Mouse (Mus musculus): Measurements from ENCODE around the gene Aqp5.

Gene Aqp5

GRCm38 (mm10) chr15:99590429-99591084 lies at the start of gene Aqp5:
Gene Aqp5, plus strand, starts transcription at chr15:99590782.
- DNase-seq, result no peak

GRCm38 (mm10) chr15:99544047-99544446 lies 46.5 kb upstream of the Aqp5 start:
- DNase-seq, result no peak

- no peak for DNase-seq
Observed at GRCm38 (mm10) chr15:99546596-99546995, 44.0 kb upstream of the Aqp5 start.

GRCm38 (mm10) chr15:99547732-99548131 lies 42.9 kb upstream of the Aqp5 start:
- no peak for DNase-seq

GRCm38 (mm10) chr15:99549901-99550300 lies 40.7 kb upstream of the Aqp5 start:
- no peak for DNase-seq

DNA sequence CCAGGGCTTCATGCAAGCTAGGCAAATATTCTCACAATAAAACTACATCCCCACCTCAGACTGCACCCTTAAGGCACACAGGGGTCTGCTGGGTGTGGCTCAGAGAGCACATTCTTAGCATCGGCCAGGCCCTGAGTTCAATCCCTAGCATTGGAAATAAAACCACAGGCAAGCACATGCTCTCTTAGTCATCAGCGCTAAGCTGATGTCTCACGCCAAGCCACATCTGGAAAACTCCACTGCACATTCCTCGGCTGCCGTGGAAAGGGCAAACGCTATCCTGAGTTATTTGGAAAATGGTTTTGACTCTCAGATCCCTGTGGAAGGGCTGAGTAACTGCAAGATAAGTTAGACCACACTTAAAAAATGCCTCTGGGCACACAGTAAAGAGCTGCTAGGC lies 36.8 kb upstream of the Aqp5 start:
- no peak for DNase-seq

- no peak for DNase-seq
Observed at GRCm38 (mm10) chr15:99558947-99559346, 31.6 kb upstream of the Aqp5 start.

- DNase-seq, result no peak
Observed at GRCm38 (mm10) chr15:99560246-99560645, 30.3 kb upstream of the Aqp5 start.

- no peak for DNase-seq
Observed at GRCm38 (mm10) chr15:99567371-99567770, 23.2 kb upstream of the Aqp5 start.

DNA sequence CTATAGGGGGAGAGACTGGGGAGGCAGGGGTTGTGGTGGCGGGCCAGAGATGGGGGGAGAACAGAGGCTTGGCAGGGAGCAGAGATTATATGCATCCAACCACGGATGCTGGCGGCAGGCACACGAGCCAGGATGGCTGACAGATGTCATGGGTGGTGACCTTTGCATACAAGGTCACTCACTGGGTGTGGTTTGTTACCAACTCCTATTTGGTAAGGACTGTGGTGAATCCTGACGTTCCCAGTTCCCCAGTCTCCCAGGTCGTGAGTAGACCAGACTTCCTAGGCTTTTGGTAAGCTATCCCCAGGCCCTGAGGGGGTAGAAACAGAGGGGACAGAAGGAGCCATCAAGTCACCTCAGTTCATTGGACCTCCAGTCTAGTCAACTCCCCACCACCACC lies 21.9 kb upstream of the Aqp5 start:
- DNase-seq, result no peak

DNA sequence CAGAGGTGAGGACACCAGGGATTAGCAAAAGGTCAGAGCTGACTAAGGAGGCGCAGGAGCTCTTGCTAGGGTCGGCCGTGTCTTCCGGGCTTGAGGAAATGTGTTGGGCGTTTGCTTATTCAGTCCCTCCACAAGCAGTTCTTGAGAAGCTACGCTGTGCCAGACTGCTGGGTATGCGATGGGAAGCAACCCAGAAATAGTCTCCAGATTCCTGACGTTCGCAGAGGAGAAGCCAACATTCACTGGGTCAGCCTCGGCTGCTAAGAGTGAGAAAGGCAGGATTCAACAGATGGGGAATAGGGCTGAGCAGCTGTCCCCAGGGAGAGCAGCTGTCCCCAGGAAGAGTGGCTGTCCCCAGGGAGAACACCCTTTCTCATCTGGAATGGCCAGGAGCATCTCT lies 21.5 kb upstream of the Aqp5 start:
- no peak for DNase-seq

DNA sequence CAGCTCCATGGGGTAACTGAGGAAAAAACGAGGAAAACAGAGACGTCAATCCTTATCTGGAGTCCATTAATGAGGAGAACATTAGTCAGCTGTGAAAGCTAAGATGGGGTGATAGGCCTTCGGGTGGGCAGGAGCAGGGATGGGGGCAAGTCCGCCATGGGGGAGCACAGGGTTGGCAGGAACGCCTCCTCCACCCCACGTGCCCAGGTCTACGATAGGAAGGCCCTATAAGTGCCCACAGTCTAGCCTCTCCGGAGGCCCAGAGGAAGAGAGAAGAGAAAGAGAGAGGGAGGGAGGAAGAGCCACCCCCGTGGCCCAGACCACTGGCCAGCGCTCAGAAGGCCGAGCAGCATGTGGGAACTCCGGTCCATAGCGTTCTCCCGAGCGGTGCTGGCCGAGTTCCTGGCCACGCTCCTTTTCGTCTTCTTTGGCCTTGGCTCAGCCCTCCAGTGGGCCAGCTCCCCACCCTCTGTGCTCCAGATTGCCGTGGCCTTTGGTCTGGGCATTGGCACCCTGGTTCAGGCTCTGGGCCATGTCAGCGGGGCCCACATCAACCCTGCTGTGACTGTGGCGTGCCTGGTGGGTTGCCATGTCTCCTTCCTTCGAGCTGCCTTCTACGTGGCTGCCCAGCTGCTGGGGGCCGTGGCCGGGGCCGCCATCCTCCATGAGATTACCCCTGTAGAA lies 11.6 kb upstream of the Aqp5 start, which contains the start of gene Aqp2:
Gene Aqp2, plus strand, starts transcription at position 254 of the 684 bp plus-strand sequence.
- no peak for DNase-seq

DNA sequence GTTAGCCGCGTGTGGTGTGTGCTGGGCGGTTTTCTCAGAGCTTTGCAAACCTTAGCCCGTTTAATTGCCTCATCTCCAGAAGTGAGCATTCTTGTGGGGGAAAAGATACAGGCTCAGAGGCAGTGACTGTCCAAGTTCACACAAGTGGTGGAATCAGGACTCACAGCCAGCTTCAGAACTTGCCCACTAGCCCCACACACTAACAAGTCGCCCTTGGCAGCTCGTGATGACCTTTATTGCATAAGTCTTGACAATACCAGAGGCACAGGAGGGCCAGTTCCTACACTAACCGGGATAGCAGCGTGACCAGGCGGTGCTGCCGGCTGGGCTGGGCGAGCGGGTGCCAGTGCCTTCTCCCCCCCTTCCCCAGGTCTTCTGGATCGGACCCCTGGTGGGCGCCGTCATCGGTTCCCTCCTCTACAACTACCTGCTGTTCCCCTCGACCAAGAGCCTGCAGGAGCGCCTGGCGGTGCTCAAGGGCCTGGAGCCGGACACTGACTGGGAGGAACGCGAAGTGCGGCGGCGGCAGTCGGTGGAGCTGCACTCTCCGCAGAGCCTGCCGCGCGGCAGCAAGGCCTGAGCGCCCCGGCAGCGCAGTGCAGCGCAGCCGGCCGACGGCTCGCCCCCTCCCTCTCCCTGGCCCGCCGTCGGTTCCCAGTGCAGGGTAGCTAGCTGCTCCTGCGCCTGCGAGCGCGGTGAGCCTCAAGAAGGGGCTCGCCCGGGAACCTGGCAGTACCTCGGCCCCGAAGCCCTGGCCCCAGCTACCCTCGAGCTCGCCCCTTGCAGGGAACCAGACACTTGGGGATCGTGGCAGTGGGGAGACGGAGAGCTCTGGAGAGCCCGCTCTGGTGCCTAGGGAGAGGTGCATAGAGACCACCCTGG lies 6.9 kb upstream of the Aqp5 start:
- no peak for DNase-seq

- no peak for DNase-seq
Observed at GRCm38 (mm10) chr15:99584407-99585202, 6.0 kb upstream of the Aqp5 start.

- DNase-seq, result no peak
Observed at GRCm38 (mm10) chr15:99585741-99586140, 4.8 kb upstream of the Aqp5 start.

- no peak for DNase-seq
Observed at GRCm38 (mm10) chr15:99586525-99586924, 4.1 kb upstream of the Aqp5 start.

DNA sequence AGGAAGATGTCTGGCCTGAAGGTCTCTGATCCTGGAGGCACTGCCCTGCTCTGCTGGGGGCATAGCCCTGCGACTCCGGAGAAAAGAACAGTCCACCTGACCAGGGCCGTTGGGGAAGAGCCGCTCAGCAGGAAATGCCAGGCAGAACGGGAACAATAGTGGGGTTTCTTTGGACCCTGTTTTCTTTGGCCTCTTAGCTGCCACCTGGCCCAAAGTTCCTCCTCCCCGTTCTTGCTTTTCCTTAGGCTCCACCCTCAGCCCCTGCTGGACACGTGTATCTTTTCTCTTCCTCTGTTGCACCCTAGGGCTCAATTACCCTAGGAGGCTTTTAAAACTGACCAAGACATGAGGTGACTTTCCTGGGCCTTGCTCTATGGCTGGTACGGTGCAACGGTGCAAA lies 1.3 kb upstream of the Aqp5 start:
- DNase-seq, result no peak

- DNase-seq, result no peak
Observed at GRCm38 (mm10) chr15:99589704-99590103, 878 bp upstream of the Aqp5 start.

DNA sequence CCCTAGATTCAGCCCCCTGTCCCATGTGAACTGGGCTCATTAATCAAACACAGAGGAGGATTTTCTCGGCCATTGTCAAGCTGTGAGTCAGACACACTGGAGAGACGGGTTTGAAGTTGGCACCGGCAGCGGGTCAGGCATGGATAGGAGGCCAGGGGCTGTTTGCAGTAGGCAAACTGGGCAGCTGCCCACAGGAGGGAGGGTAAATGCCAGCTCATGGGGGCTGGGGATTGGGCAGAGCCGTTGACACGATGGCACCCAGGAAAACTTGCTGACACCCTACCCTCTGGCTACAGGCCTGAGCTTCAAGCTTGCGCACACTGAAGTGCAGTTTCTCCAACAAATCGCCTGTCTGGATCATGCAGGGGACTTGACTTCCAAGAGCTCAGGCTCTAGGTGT lies 1.6 kb downstream of the Aqp5 start:
- DNase-seq, result no peak

DNA sequence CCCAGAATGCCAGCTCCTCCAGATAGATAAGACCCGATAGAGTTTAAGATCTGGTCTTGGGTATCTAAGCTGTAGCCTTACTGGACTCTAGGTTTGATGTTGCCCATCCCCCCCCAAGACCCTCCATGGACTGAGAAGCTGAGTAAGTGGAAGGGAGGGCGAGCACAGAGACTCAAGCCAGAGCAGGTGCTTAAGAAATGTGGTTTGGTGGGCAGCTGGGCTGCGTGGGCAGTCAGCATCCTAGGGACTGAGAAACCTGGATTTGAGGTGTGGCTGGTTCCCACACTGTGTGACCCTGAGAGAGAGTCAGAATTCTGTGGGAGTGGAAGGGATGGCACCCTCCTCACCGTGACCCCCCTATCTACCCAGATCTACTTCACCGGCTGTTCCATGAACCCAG lies 2.3 kb downstream of the Aqp5 start:
- DNase-seq, result no peak

DNA sequence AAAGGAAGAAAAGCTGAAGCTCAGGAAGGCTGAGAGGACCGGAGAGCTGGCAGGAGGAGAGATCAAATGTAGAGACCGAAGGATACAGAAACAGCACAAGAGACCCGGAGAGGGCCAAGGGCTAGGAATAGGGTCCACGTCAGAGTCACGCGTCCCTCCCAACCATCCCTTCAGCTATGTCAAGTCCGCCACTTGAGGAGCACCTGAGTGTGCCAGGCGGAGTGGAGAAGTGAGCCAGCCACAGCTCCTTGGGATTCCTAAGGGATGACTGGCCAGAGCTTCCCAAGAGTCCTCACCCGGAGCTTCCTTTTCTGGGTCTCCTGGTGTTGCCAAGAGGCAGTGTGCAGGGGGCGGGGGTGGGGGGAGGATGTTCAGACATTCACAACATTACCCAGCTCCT lies 4.4 kb downstream of the Aqp5 start:
- DNase-seq, result no peak

- peak; percentile 75 to 76 for DNase-seq
Observed at GRCm38 (mm10) chr15:99596056-99596687, 5.6 kb downstream of the Aqp5 start.
